Comparison of ENCODE assay signal across 7 mouse cellular contexts in genomic region chr11:45008078-45008477, GRCm38 (mm10).
A peak's percentile ranks its signal among the peaks of the same experiment; 100 is the strongest.
DNase-seq lines count a peak whose midpoint lies in the region; ATAC-seq and TF ChIP-seq lines count a peak whose summit lies in the region.

No protein-coding gene starts in this region.

- peak overlapping the region; percentile 30 for H3K4me3 ChIP-seq in embryonic facial prominence, embryonic 13.5 days
- H3K4me3 ChIP-seq in heart, embryonic 10.5 days, result peak overlapping the region; percentile 35; the same call in 1 of the 2 replicates
- no peak overlapping the region; the same call in 1 of the 2 replicates for H3K4me3 ChIP-seq in kidney, embryonic 16.5 days (ENCODE audit: low read length)
- H3K4me3 ChIP-seq in liver, adult 2 months (ENCODE audit: insufficient read depth, low read depth, low read length), result no peak overlapping the region

- 5% methylated on average over 7 of the region's 7 CpGs for WGBS in embryonic facial prominence, embryonic 13.5 days
- 6% methylated on average over 7 of the region's 7 CpGs for WGBS in heart, embryonic 10.5 days
- 2% methylated on average over 7 of the region's 7 CpGs for WGBS in kidney, embryonic 16.5 days
- 9% methylated on average over 7 of the region's 7 CpGs for WGBS in liver, adult 2 months

- no peak overlapping the region for H3K9ac ChIP-seq in embryonic facial prominence, embryonic 13.5 days
- H3K9ac ChIP-seq in kidney, embryonic 16.5 days (replicated peaks; ENCODE audit: low read length), result no peak overlapping the region
- no peak overlapping the region for H3K9ac ChIP-seq in liver, adult 2 months (ENCODE audit: low read depth, low read length)

- no peak for ATAC-seq in embryonic facial prominence, embryonic 13.5 days (ENCODE audit: insufficient number of reproducible peaks, insufficient read depth, low FRiP score, low TSS enrichment, low read depth)
- ATAC-seq in kidney, embryonic 16.5 days (ENCODE audit: low FRiP score, low TSS enrichment), result no peak

- H3K79me2 ChIP-seq in liver, adult 2 months (ENCODE audit: control insufficient read depth, insufficient read depth, low read length), result no peaks in the 10 kb centered on the region

- peak overlapping the region; percentile 57 for H3K4me2 ChIP-seq in embryonic facial prominence, embryonic 13.5 days
- peak overlapping the region; percentile 52 for H3K4me2 ChIP-seq in kidney, embryonic 16.5 days (replicated peaks; ENCODE audit: low read depth, low read length)

- no peak for TF ChIP-seq POLR2A in liver, adult 2 months (IDR thresholded peaks at IDR 0.05; ENCODE audit: extremely low read depth, insufficient read depth, low read length)

- H3K9me3 ChIP-seq in embryonic facial prominence, embryonic 13.5 days, result no peaks in the 10 kb centered on the region
- no peaks in the 10 kb centered on the region for H3K9me3 ChIP-seq in heart, embryonic 10.5 days
- H3K9me3 ChIP-seq in kidney, embryonic 16.5 days (ENCODE audit: low read length), result no peaks in the 10 kb centered on the region

- DNase-seq in adrenal gland, postnatal 14 days, result peak; percentile 89
- peak; percentile 89 for DNase-seq in heart, embryonic 10.5 days (ENCODE audit: low spot score)
- DNase-seq in liver, adult 2 months (ENCODE audit: extremely low read depth, low read depth, low spot score), result peak; percentile 32
- peak; percentile 77 for DNase-seq in naive thymus-derived CD4-positive, alpha-beta T cell, adult 2 months (ENCODE audit: low read depth)
- DNase-seq in splenic B cell, adult 2 months (ENCODE audit: low read depth, low spot score), result peak; percentile 89

- no peaks in the 10 kb centered on the region for H3K36me3 ChIP-seq in embryonic facial prominence, embryonic 13.5 days
- no peaks in the 10 kb centered on the region for H3K36me3 ChIP-seq in heart, embryonic 10.5 days
- no peaks in the 10 kb centered on the region for H3K36me3 ChIP-seq in kidney, embryonic 16.5 days (ENCODE audit: insufficient read depth, low read length)
- H3K36me3 ChIP-seq in liver, adult 2 months (ENCODE audit: control insufficient read depth, insufficient read depth, low read length), result no peaks in the 10 kb centered on the region
- peaks cover 5% of the 10 kb centered on the region for H3K36me3 ChIP-seq in splenic B cell, adult 2 months (ENCODE audit: control insufficient read depth, insufficient read depth, low read length, poor library complexity, severe bottlenecking)

- no peak overlapping the region for H3K27ac ChIP-seq in embryonic facial prominence, embryonic 13.5 days
- H3K27ac ChIP-seq in heart, embryonic 10.5 days, result no peak overlapping the region
- H3K27ac ChIP-seq in kidney, embryonic 16.5 days (ENCODE audit: low read length), result no peak overlapping the region
- no peak overlapping the region for H3K27ac ChIP-seq in liver, adult 2 months (replicated peaks; ENCODE audit: insufficient read depth, low read depth, low read length)

- peaks cover 13% of the 10 kb centered on the region for H3K4me1 ChIP-seq in embryonic facial prominence, embryonic 13.5 days
- 0 out of 2 replicates have a peak, but pooled peaks cover 5% of the 10 kb centered on the region for H3K4me1 ChIP-seq in heart, embryonic 10.5 days
- no peaks in the 10 kb centered on the region for H3K4me1 ChIP-seq in kidney, embryonic 16.5 days (ENCODE audit: insufficient read depth, low read length)
- no peaks in the 10 kb centered on the region for H3K4me1 ChIP-seq in liver, adult 2 months (ENCODE audit: control insufficient read depth, insufficient read depth, low read length)

- TF ChIP-seq CTCF in liver, adult 2 months (IDR thresholded peaks at IDR 0.05; ENCODE audit: low read depth, low read length), result peak; percentile 98

- H3K27me3 ChIP-seq in embryonic facial prominence, embryonic 13.5 days, result peaks cover 4% of the 10 kb centered on the region; the same call in 1 of the 2 replicates
- H3K27me3 ChIP-seq in heart, embryonic 10.5 days (ENCODE audit: insufficient read depth, poor library complexity, severe bottlenecking), result no peaks in the 10 kb centered on the region
- no peaks in the 10 kb centered on the region for H3K27me3 ChIP-seq in kidney, embryonic 16.5 days (ENCODE audit: insufficient read depth, low read length)
- H3K27me3 ChIP-seq in liver, adult 2 months (ENCODE audit: control insufficient read depth, insufficient read depth, low read length), result no peaks in the 10 kb centered on the region
- no peaks in the 10 kb centered on the region for H3K27me3 ChIP-seq in splenic B cell, adult 2 months (ENCODE audit: control insufficient read depth, insufficient read depth, low read length, poor library complexity, severe bottlenecking)

Comparison
In these comparisons a context has a peak if more than half of its experiments do, and no peak if none do; other contexts are left out.
1. DNase-seq: peak in every context shown above with its lines; median percentile 89 in adrenal gland, postnatal 14 days; 89 in heart, embryonic 10.5 days; 89 in splenic B cell, adult 2 months; 77 in naive thymus-derived CD4-positive, alpha-beta T cell, adult 2 months; 32 in liver, adult 2 months.
2. H3K4me3 ChIP-seq: peak in embryonic facial prominence, embryonic 13.5 days (single experiment) and heart, embryonic 10.5 days (single experiment); none in kidney, embryonic 16.5 days (single experiment) and liver, adult 2 months (single experiment).